Mouse (Mus musculus) liver, embryonic 14.5 days (tissue): ENCODE measurements around the gene Pcolce2.

Source experiments
- CTCF ChIP-seq: IDR thresholded peaks from 2 replicates; pipeline ENCODE4 v1.5.1; 2016; ENCODE audit warnings: antibody characterized with exemption, low read depth, control low read depth
- EP300 ChIP-seq: IDR thresholded peaks from 2 replicates; pipeline ENCODE4 v1.6.1; 2016; ENCODE audit warnings: antibody characterized with exemption, low read depth

DNA sequence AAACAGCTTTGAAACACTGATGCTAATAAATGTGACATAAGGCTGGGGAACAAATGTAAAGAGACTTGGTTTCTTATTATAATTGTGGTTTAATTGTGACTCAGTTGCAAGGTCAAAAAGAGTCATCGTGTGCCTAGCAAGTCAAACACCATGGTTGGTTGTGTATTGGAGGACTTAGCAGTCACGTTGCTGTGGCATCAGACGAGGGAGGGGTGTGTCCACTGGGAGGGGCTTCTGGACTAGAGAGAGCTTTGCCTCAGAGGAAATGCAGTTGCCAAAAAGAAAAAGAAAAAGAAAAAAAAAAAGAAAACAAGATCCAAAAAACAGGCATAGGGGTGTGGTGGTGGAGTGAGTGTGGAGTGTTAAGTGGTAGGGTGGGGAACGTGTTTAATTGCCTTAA lies 2.5 kb downstream of the Pcolce2 start:
- TF ChIP-seq CTCF = no peak
- TF ChIP-seq EP300 = no peak
